Mouse (Mus musculus): ENCODE data around the gene Ttc19. TPM values are rescaled to one million over a fixed set of nuclear protein-coding genes. Genes with fewer than 3 reads are reported as not detected.
A peak's percentile ranks its signal among the peaks of the same experiment; 100 is the strongest.
"Not testable (repeated sequence)": the region's sequence is repeated elsewhere in the genome, so short reads cannot be mapped to it uniquely, and the experiment has no call there.

The Ttc19 gene
- polyA plus RNA-seq, 1 experiment from 2014 or later = 17.5 TPM

GRCm38 (mm10) chr11:62270851-62271250 lies 10.4 kb upstream of the Ttc19 start:
- WGBS = 64% methylated on average over 5 of the region's 5 CpGs
- Histone ChIP-seq H3K27ac (ENCODE audit: low read depth, low read length) (no peak overlapping the region), H3K36me3 (ENCODE audit: control insufficient read depth, insufficient read depth, low read length) (no peaks in the 10 kb centered on the region), H3K4me1 (ENCODE audit: control insufficient read depth, insufficient read depth, low read length) (no peaks in the 10 kb centered on the region), H3K4me2 (ENCODE audit: low read depth) (no peak overlapping the region), H3K9me3 (ENCODE audit: control insufficient read depth, low read length) (no peaks in the 10 kb centered on the region), H3K9ac (ENCODE audit: low read length) (no peak overlapping the region), H3K4me3 (ENCODE audit: low read depth, low read length) (no peak overlapping the region), H3K27me3 (ENCODE audit: control insufficient read depth, insufficient read depth, low read length) (no peaks in the 10 kb centered on the region)
- DNase-seq (ENCODE audit: low spot score) (no peak), ATAC-seq (ENCODE audit: insufficient read depth, low FRiP score, low TSS enrichment) (no peak)

GRCm38 (mm10) chr11:62277086-62277485 lies 4.2 kb upstream of the Ttc19 start:
- H3K36me3 ChIP-seq (ENCODE audit: control insufficient read depth, insufficient read depth, low read length) = no peaks in the 10 kb centered on the region
- H3K4me1 ChIP-seq (ENCODE audit: control insufficient read depth, insufficient read depth, low read length) = no peaks in the 10 kb centered on the region
- H3K27me3 ChIP-seq (ENCODE audit: control insufficient read depth, insufficient read depth, low read length) = no peaks in the 10 kb centered on the region
- H3K27ac ChIP-seq (ENCODE audit: low read depth, low read length) = no peak overlapping the region
- no peak overlapping the region for H3K9ac ChIP-seq (ENCODE audit: low read length)
- no peak for ATAC-seq (ENCODE audit: insufficient read depth, low FRiP score, low TSS enrichment)
- H3K4me3 ChIP-seq (ENCODE audit: low read depth, low read length) = no peak overlapping the region
- H3K9me3 ChIP-seq (ENCODE audit: control insufficient read depth, low read length) = no peaks in the 10 kb centered on the region
- DNase-seq (ENCODE audit: low spot score) = no peak
- H3K4me2 ChIP-seq (ENCODE audit: low read depth) = no peak overlapping the region
- WGBS = 53% methylated on average over 8 of the region's 8 CpGs

GRCm38 (mm10) chr11:62278027-62278426 lies 3.2 kb upstream of the Ttc19 start:
- Histone ChIP-seq H3K4me2 (ENCODE audit: low read depth) (no peak overlapping the region), H3K27me3 (ENCODE audit: control insufficient read depth, insufficient read depth, low read length) (no peaks in the 10 kb centered on the region), H3K9ac (ENCODE audit: low read length) (no peak overlapping the region), H3K4me1 (ENCODE audit: control insufficient read depth, insufficient read depth, low read length) (no peaks in the 10 kb centered on the region), H3K9me3 (ENCODE audit: control insufficient read depth, low read length) (no peaks in the 10 kb centered on the region), H3K4me3 (ENCODE audit: low read depth, low read length) (no peak overlapping the region), H3K27ac (ENCODE audit: low read depth, low read length) (no peak overlapping the region), H3K36me3 (ENCODE audit: control insufficient read depth, insufficient read depth, low read length) (no peaks in the 10 kb centered on the region)
- DNase-seq (ENCODE audit: low spot score) = peak; percentile 72
- 28% methylated on average over 5 of the region's 5 CpGs for WGBS
- ATAC-seq (ENCODE audit: insufficient read depth, low FRiP score, low TSS enrichment) = no peak

GRCm38 (mm10) chr11:62281601-62281997 lies 326 bp downstream of the Ttc19 start:
- Histone ChIP-seq H3K27me3 (ENCODE audit: control insufficient read depth, insufficient read depth, low read length) (no peaks in the 10 kb centered on the region), H3K36me3 (ENCODE audit: control insufficient read depth, insufficient read depth, low read length) (no peaks in the 10 kb centered on the region), H3K4me3 (ENCODE audit: low read depth, low read length) (peak overlapping the region; percentile 92), H3K9ac (ENCODE audit: low read length) (peak overlapping the region; percentile 89), H3K4me2 (ENCODE audit: low read depth) (peak overlapping the region; percentile 77), H3K4me1 (ENCODE audit: control insufficient read depth, insufficient read depth, low read length) (no peaks in the 10 kb centered on the region), H3K27ac (ENCODE audit: low read depth, low read length) (peak overlapping the region; percentile 75), H3K9me3 (ENCODE audit: control insufficient read depth, low read length) (no peaks in the 10 kb centered on the region)
- ATAC-seq (ENCODE audit: insufficient read depth, low FRiP score, low TSS enrichment) = peak; percentile 62
- DNase-seq (ENCODE audit: low spot score) = peak; percentile 64
- WGBS = under 1% methylated on average over 52 of the region's 57 CpGs

GRCm38 (mm10) chr11:62284020-62284419 lies 2.7 kb downstream of the Ttc19 start:
- H3K4me3 ChIP-seq (ENCODE audit: low read depth, low read length); DNase-seq (ENCODE audit: low spot score); H3K27me3 ChIP-seq (ENCODE audit: control insufficient read depth, insufficient read depth, low read length); ATAC-seq (ENCODE audit: insufficient read depth, low FRiP score, low TSS enrichment); H3K9ac ChIP-seq (ENCODE audit: low read length); H3K4me2 ChIP-seq (ENCODE audit: low read depth); H3K27ac ChIP-seq (ENCODE audit: low read depth, low read length); H3K36me3 ChIP-seq (ENCODE audit: control insufficient read depth, insufficient read depth, low read length); H3K9me3 ChIP-seq (ENCODE audit: control insufficient read depth, low read length); H3K4me1 ChIP-seq (ENCODE audit: control insufficient read depth, insufficient read depth, low read length): not testable (repeated sequence)
- 85% methylated on average over 3 of the region's 3 CpGs for WGBS

GRCm38 (mm10) chr11:62285020-62285419 lies 3.7 kb downstream of the Ttc19 start:
- no peaks in the 10 kb centered on the region for H3K27me3 ChIP-seq (ENCODE audit: control insufficient read depth, insufficient read depth, low read length)
- peaks cover 6% of the 10 kb centered on the region; the same call in 1 of the 2 replicates for H3K36me3 ChIP-seq (ENCODE audit: control insufficient read depth, insufficient read depth, low read length)
- no peak overlapping the region for H3K4me2 ChIP-seq (ENCODE audit: low read depth)
- DNase-seq (ENCODE audit: low spot score) (no peak), ATAC-seq (ENCODE audit: insufficient read depth, low FRiP score, low TSS enrichment) (no peak)
- no peak overlapping the region for H3K9ac ChIP-seq (ENCODE audit: low read length)
- H3K27ac ChIP-seq (ENCODE audit: low read depth, low read length) = no peak overlapping the region
- H3K9me3 ChIP-seq (ENCODE audit: control insufficient read depth, low read length) = no peaks in the 10 kb centered on the region
- no peaks in the 10 kb centered on the region for H3K4me1 ChIP-seq (ENCODE audit: control insufficient read depth, insufficient read depth, low read length)
- H3K4me3 ChIP-seq (ENCODE audit: low read depth, low read length) = no peak overlapping the region
- 87% methylated on average over 8 of the region's 8 CpGs for WGBS

GRCm38 (mm10) chr11:62287700-62288099 lies 6.4 kb downstream of the Ttc19 start:
- H3K27me3 ChIP-seq (ENCODE audit: control insufficient read depth, insufficient read depth, low read length) = no peaks in the 10 kb centered on the region
- H3K4me3 ChIP-seq (ENCODE audit: low read depth, low read length) = no peak overlapping the region
- WGBS = 80% methylated on average over 1 of the region's 1 CpGs
- no peak overlapping the region for H3K27ac ChIP-seq (ENCODE audit: low read depth, low read length)
- no peaks in the 10 kb centered on the region for H3K9me3 ChIP-seq (ENCODE audit: control insufficient read depth, low read length)
- no peak overlapping the region for H3K9ac ChIP-seq (ENCODE audit: low read length)
- H3K4me1 ChIP-seq (ENCODE audit: control insufficient read depth, insufficient read depth, low read length) = no peaks in the 10 kb centered on the region
- H3K36me3 ChIP-seq (ENCODE audit: control insufficient read depth, insufficient read depth, low read length) = peaks cover 6% of the 10 kb centered on the region; the same call in 1 of the 2 replicates
- no peak for ATAC-seq (ENCODE audit: insufficient read depth, low FRiP score, low TSS enrichment)
- no peak overlapping the region for H3K4me2 ChIP-seq (ENCODE audit: low read depth)
- DNase-seq (ENCODE audit: low spot score) = no peak

GRCm38 (mm10) chr11:62294121-62294520 lies 12.8 kb downstream of the Ttc19 start:
- DNase-seq (ENCODE audit: low spot score) = no peak
- 94% methylated on average over 2 of the region's 2 CpGs for WGBS
- H3K27me3 ChIP-seq (ENCODE audit: control insufficient read depth, insufficient read depth, low read length) = no peaks in the 10 kb centered on the region
- no peak overlapping the region for H3K9ac ChIP-seq (ENCODE audit: low read length)
- no peak for ATAC-seq (ENCODE audit: insufficient read depth, low FRiP score, low TSS enrichment)
- peaks cover 4% of the 10 kb centered on the region for H3K36me3 ChIP-seq (ENCODE audit: control insufficient read depth, insufficient read depth, low read length)
- H3K27ac ChIP-seq (ENCODE audit: low read depth, low read length) = no peak overlapping the region
- no peaks in the 10 kb centered on the region for H3K9me3 ChIP-seq (ENCODE audit: control insufficient read depth, low read length)
- H3K4me1 ChIP-seq (ENCODE audit: control insufficient read depth, insufficient read depth, low read length) = 0 out of 2 replicates have a peak, but pooled peaks cover 4% of the 10 kb centered on the region
- no peak overlapping the region for H3K4me2 ChIP-seq (ENCODE audit: low read depth)
- H3K4me3 ChIP-seq (ENCODE audit: low read depth, low read length) = no peak overlapping the region

GRCm38 (mm10) chr11:62298883-62299282 lies 17.6 kb downstream of the Ttc19 start:
- Histone ChIP-seq H3K9me3 (ENCODE audit: control insufficient read depth, low read length) (no peaks in the 10 kb centered on the region), H3K4me2 (ENCODE audit: low read depth) (no peak overlapping the region), H3K27ac (ENCODE audit: low read depth, low read length) (no peak overlapping the region), H3K27me3 (ENCODE audit: control insufficient read depth, insufficient read depth, low read length) (no peaks in the 10 kb centered on the region), H3K36me3 (ENCODE audit: control insufficient read depth, insufficient read depth, low read length) (peaks cover 2% of the 10 kb centered on the region), H3K4me3 (ENCODE audit: low read depth, low read length) (no peak overlapping the region), H3K9ac (ENCODE audit: low read length) (no peak overlapping the region), H3K4me1 (ENCODE audit: control insufficient read depth, insufficient read depth, low read length) (peaks cover 8% of the 10 kb centered on the region; the same call in 1 of the 2 replicates)
- DNase-seq (ENCODE audit: low spot score) (no peak), ATAC-seq (ENCODE audit: insufficient read depth, low FRiP score, low TSS enrichment) (no peak)
- WGBS = 86% methylated on average over 6 of the region's 6 CpGs

Data from neural tube, embryonic 11.5 days (tissue).